ENCODE assay signal across 8 mouse cellular contexts in the genomic region with DNA sequence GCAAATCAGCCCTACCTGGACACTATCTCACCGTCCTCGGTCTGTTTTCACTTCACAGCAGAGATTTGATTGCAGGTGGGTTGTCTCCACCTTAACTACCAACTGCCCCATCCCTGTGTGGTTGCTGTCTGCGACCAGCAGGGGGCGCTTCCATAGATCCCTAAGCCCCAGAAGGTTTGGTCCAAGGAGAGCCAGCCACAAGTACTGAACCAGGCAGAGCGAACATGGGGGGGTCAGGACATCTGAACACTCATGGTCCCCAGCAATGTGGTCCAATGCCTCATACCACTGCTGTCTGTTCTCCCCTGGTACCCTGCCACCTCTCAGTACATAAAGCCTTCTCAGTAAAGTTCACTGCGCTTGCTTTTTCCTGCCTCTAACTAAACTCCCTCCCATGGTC. TPM values are rescaled to one million over a fixed set of nuclear protein-coding genes. Genes with fewer than 3 reads are reported as not detected.
A peak's percentile ranks its signal among the peaks of the same experiment; 100 is the strongest.
DNase-seq lines count a peak whose midpoint lies in the region; ATAC-seq lines count a peak whose summit lies in the region.

No protein-coding gene starts in this region.

- WGBS in embryonic facial prominence, embryonic 10.5 days = 11% methylated on average over 6 of the region's 6 CpGs
- WGBS in liver, embryonic 11.5 days = 14% methylated on average over 6 of the region's 6 CpGs
- 13% methylated on average over 6 of the region's 6 CpGs for WGBS in neural tube, embryonic 13.5 days

- H3K27me3 ChIP-seq in embryonic facial prominence, embryonic 10.5 days (replicated peaks; ENCODE audit: low read depth, poor library complexity, severe bottlenecking) = peaks cover 54% of the 10 kb centered on the region
- H3K27me3 ChIP-seq in liver, embryonic 11.5 days (replicated peaks; ENCODE audit: control insufficient read depth, insufficient read depth, low read length) = peaks cover 11% of the 10 kb centered on the region
- peaks cover 23% of the 10 kb centered on the region for H3K27me3 ChIP-seq in neural tube, embryonic 13.5 days

- peaks cover 68% of the 10 kb centered on the region for H3K4me1 ChIP-seq in embryonic facial prominence, embryonic 10.5 days
- peaks cover 40% of the 10 kb centered on the region for H3K4me1 ChIP-seq in liver, embryonic 11.5 days (replicated peaks; ENCODE audit: control insufficient read depth, insufficient read depth, low read length)
- peaks cover 62% of the 10 kb centered on the region for H3K4me1 ChIP-seq in neural tube, embryonic 13.5 days (replicated peaks)

- ATAC-seq in liver, embryonic 11.5 days (replicated peaks; ENCODE audit: low FRiP score) = peak; percentile 37
- ATAC-seq in neural tube, embryonic 13.5 days (ENCODE audit: low read depth) = no peak

- no peaks in the 10 kb centered on the region for H3K9me3 ChIP-seq in embryonic facial prominence, embryonic 10.5 days
- no peaks in the 10 kb centered on the region for H3K9me3 ChIP-seq in liver, embryonic 11.5 days (ENCODE audit: control insufficient read depth, low read length)
- no peaks in the 10 kb centered on the region for H3K9me3 ChIP-seq in neural tube, embryonic 13.5 days

- H3K4me2 ChIP-seq in liver, embryonic 11.5 days = peak overlapping the region; percentile 98
- peak overlapping the region; percentile 94 for H3K4me2 ChIP-seq in neural tube, embryonic 13.5 days

- no peak overlapping the region for H3K27ac ChIP-seq in embryonic facial prominence, embryonic 10.5 days (replicated peaks)
- no peak overlapping the region for H3K27ac ChIP-seq in liver, embryonic 11.5 days (ENCODE audit: low read depth, low read length)
- no peak overlapping the region for H3K27ac ChIP-seq in neural tube, embryonic 13.5 days (replicated peaks)

- no peak overlapping the region for H3K9ac ChIP-seq in liver, embryonic 11.5 days (ENCODE audit: low read depth, low read length)
- H3K9ac ChIP-seq in neural tube, embryonic 13.5 days = peak overlapping the region; percentile 77

- no peaks in the 10 kb centered on the region for H3K36me3 ChIP-seq in embryonic facial prominence, embryonic 10.5 days (replicated peaks)
- no peaks in the 10 kb centered on the region for H3K36me3 ChIP-seq in liver, embryonic 11.5 days (ENCODE audit: control insufficient read depth, insufficient read depth, low read length)
- no peaks in the 10 kb centered on the region for H3K36me3 ChIP-seq in neural tube, embryonic 13.5 days

- DNase-seq in A20 (ENCODE audit: low read depth, low spot score) = peak; percentile 73
- peak; percentile 78 to 79 for DNase-seq in adrenal gland, adult 18-20 months (ENCODE audit: low spot score in 2 of 2)
- DNase-seq in embryonic facial prominence, embryonic 10.5 days (ENCODE audit: low spot score) = peak; percentile 76
- DNase-seq in heart, adult 18-20 months = peak; percentile 78 to 87
- DNase-seq in kidney, adult 11 months = peak; percentile 74
- DNase-seq in liver, embryonic 11.5 days (ENCODE audit: low spot score) = peak; percentile 74
- DNase-seq in thymus, postnatal 0 days (ENCODE audit: low spot score) = peak; percentile 73

- H3K4me3 ChIP-seq in embryonic facial prominence, embryonic 10.5 days = peak overlapping the region; percentile 77
- peak overlapping the region; percentile 74 for H3K4me3 ChIP-seq in liver, embryonic 11.5 days (ENCODE audit: low read depth, low read length)
- H3K4me3 ChIP-seq in neural tube, embryonic 13.5 days = peak overlapping the region; percentile 57

RNA-seq across cellular contexts. Expression of a gene that starts 1.8 kb away (rescaled TPM):
- total RNA-seq in adrenal gland, adult 18-20 months (2021) = 1 to 10 TPM; 7.7 to 9.8 TPM
- polyA plus RNA-seq in embryonic facial prominence, embryonic 10.5 days (2016; fragmentation: Nextera tagmentation; extraction: Ambion mirVana) = 16.3 and 16.8 TPM in 2 replicates
- total RNA-seq in heart, adult 18-20 months (2021) = 10 to 100 TPM; 11.9 to 16.6 TPM
- 13.2 and 13.9 TPM in 2 replicates for polyA plus RNA-seq in liver, embryonic 11.5 days (2014; fragmentation: Nextera tagmentation; extraction: Ambion mirVana)
- 80.2 and 103 TPM in 2 replicates for polyA plus RNA-seq in neural tube, embryonic 13.5 days (2015; fragmentation: Nextera tagmentation; extraction: Ambion mirVana)
- polyA plus RNA-seq in thymus, postnatal 0 days (2015; fragmentation: Nextera tagmentation; extraction: Ambion mirVana) = 3.8 TPM in 2 replicates

RNA-seq across cellular contexts. Expression of a gene that starts 17.1 kb away (rescaled TPM):
- total RNA-seq in adrenal gland, adult 18-20 months (2021) = 10 to 100 TPM; 61.9 to 65.1 TPM
- polyA plus RNA-seq in embryonic facial prominence, embryonic 10.5 days (2016; fragmentation: Nextera tagmentation; extraction: Ambion mirVana) = 180 and 184 TPM in 2 replicates
- 10 to 100 TPM; 62.3 to 65.6 TPM for total RNA-seq in heart, adult 18-20 months (2021)
- 162 and 172 TPM in 2 replicates for polyA plus RNA-seq in liver, embryonic 11.5 days (2014; fragmentation: Nextera tagmentation; extraction: Ambion mirVana)
- 116 and 125 TPM in 2 replicates for polyA plus RNA-seq in neural tube, embryonic 13.5 days (2015; fragmentation: Nextera tagmentation; extraction: Ambion mirVana)
- polyA plus RNA-seq in thymus, postnatal 0 days (2015; fragmentation: Nextera tagmentation; extraction: Ambion mirVana) = 139 and 145 TPM in 2 replicates

RNA-seq across cellular contexts. Expression of a gene that starts 36.2 kb away (rescaled TPM):
- total RNA-seq in adrenal gland, adult 18-20 months (2021) = 100 to 1,000 TPM in 1 of 2 experiments, 10 to 100 TPM in 1; 85.5 to 102 TPM
- 193 and 200 TPM in 2 replicates for polyA plus RNA-seq in embryonic facial prominence, embryonic 10.5 days (2016; fragmentation: Nextera tagmentation; extraction: Ambion mirVana)
- total RNA-seq in heart, adult 18-20 months (2021) = 10 to 100 TPM; 66.6 to 74.8 TPM
- 94.8 and 99.5 TPM in 2 replicates for polyA plus RNA-seq in liver, embryonic 11.5 days (2014; fragmentation: Nextera tagmentation; extraction: Ambion mirVana)
- 178 and 204 TPM in 2 replicates for polyA plus RNA-seq in neural tube, embryonic 13.5 days (2015; fragmentation: Nextera tagmentation; extraction: Ambion mirVana)
- 103 and 112 TPM in 2 replicates for polyA plus RNA-seq in thymus, postnatal 0 days (2015; fragmentation: Nextera tagmentation; extraction: Ambion mirVana)

RNA-seq across cellular contexts. Expression of a gene that starts 36.2 kb away (rescaled TPM):
- 100 to 1,000 TPM; 178 to 203 TPM for total RNA-seq in adrenal gland, adult 18-20 months (2021)
- 48.1 and 49.6 TPM in 2 replicates for polyA plus RNA-seq in embryonic facial prominence, embryonic 10.5 days (2016; fragmentation: Nextera tagmentation; extraction: Ambion mirVana)
- total RNA-seq in heart, adult 18-20 months (2021) = 100 to 1,000 TPM; 627 to 660 TPM
- 82.2 and 82.9 TPM in 2 replicates for polyA plus RNA-seq in liver, embryonic 11.5 days (2014; fragmentation: Nextera tagmentation; extraction: Ambion mirVana)
- 57.7 and 64.4 TPM in 2 replicates for polyA plus RNA-seq in neural tube, embryonic 13.5 days (2015; fragmentation: Nextera tagmentation; extraction: Ambion mirVana)
- 45.5 and 48.3 TPM in 2 replicates for polyA plus RNA-seq in thymus, postnatal 0 days (2015; fragmentation: Nextera tagmentation; extraction: Ambion mirVana)

RNA-seq across cellular contexts. Expression of a gene that starts 43.5 kb away (rescaled TPM):
- 1 to 10 TPM; 5.2 to 5.5 TPM for total RNA-seq in adrenal gland, adult 18-20 months (2021)
- polyA plus RNA-seq in embryonic facial prominence, embryonic 10.5 days (2016; fragmentation: Nextera tagmentation; extraction: Ambion mirVana) = 23.0 and 24.1 TPM in 2 replicates
- 1 to 10 TPM; 3.8 to 4.1 TPM for total RNA-seq in heart, adult 18-20 months (2021)
- polyA plus RNA-seq in liver, embryonic 11.5 days (2014; fragmentation: Nextera tagmentation; extraction: Ambion mirVana) = 16.4 and 17.6 TPM in 2 replicates
- polyA plus RNA-seq in neural tube, embryonic 13.5 days (2015; fragmentation: Nextera tagmentation; extraction: Ambion mirVana) = 8.1 and 10.1 TPM in 2 replicates
- 7.8 and 9.4 TPM in 2 replicates for polyA plus RNA-seq in thymus, postnatal 0 days (2015; fragmentation: Nextera tagmentation; extraction: Ambion mirVana)
